Mouse (Mus musculus): Measurements from ENCODE around the gene Zscan4b. TPM values are rescaled to one million over a fixed set of nuclear protein-coding genes. Genes with fewer than 3 reads are reported as not detected.
"Not testable (repeated sequence)": the region's sequence is repeated elsewhere in the genome, so short reads cannot be mapped to it uniquely, and the experiment has no call there.

The Zscan4b gene
- not detected for total RNA-seq (2021)
- long read RNA-seq, experiment 1: 0 reads
- long read RNA-seq, experiment 2: 0 reads

- intact Hi-C loops (cut with DNase I); DNase-seq (ENCODE audit: low spot score in 2 of 2): not testable (repeated sequence)
Measured at GRCm38 (mm10) chr7:10904950-10905349, at the start of gene Zscan4b. Gene Zscan4b (minus strand): TSS chr7:10905050.

Other genes with a start within 250 kb of the Zscan4b start
- not detected for gene Nlrp4b, start 217.3 kb downstream of the Zscan4b start, total RNA-seq (2021)
- gene Vmn1r71, start 150.7 kb downstream of the Zscan4b start, total RNA-seq (2021): not detected
- gene Zscan4c, start 100.7 kb upstream of the Zscan4b start, total RNA-seq (2021): not detected
- gene Zscan4-ps1, start 164.6 kb upstream of the Zscan4b start, total RNA-seq (2021): not detected